Mouse (Mus musculus) central nervous system, embryonic 18 days (tissue): ENCODE measurements around the gene Mrps16. TPM values are rescaled to one million over a fixed set of nuclear protein-coding genes. Genes with fewer than 3 reads are reported as not detected.

Experiments
- polyA plus RNA-seq: library from polyadenylated mRNA; depleted of rRNA; stranded (reverse); fragments of >200 nt; gene quantifications from 2 replicates; pipeline ENCODE4 v1.2.3, GENCODE M21; 2012; rRNA removed

Gene Mrps16
- 40.9 and 49.2 TPM in 2 replicates for polyA plus RNA-seq

GRCm38 (mm10) chr14:20393205-20393913 is at the start of gene Mrps16:
Gene Mrps16 (minus strand): TSS chr14:20393634.

GRCm38 (mm10) chr14:20388441-20389129 is 4.8 kb downstream of the Mrps16 start, which contains the start of gene Dnajc9:
Gene Dnajc9 (minus strand): TSS chr14:20388910.

GRCm38 (mm10) chr14:20347991-20348541 is 45.4 kb downstream of the Mrps16 start, which contains the start of the genes Ecd and Fam149b:
Gene Ecd (minus strand): TSS chr14:20348121.
Gene Fam149b (plus strand): TSS chr14:20348162.

Other genes with a start within 250 kb of the Mrps16 start
- 0.78 and 1.3 TPM in 2 replicates for gene Kcnk5, start 211.8 kb downstream of the Mrps16 start, polyA plus RNA-seq
- gene Kcnk16, start 124.4 kb downstream of the Mrps16 start, polyA plus RNA-seq = not detected in 2 replicates
- 21.6 and 25.3 TPM in 2 replicates for gene Nudt13, start 98.9 kb downstream of the Mrps16 start, polyA plus RNA-seq
- gene Ecd, start 45.5 kb downstream of the Mrps16 start, polyA plus RNA-seq = 34.0 and 35.8 TPM in 2 replicates
- gene Fam149b, start 45.5 kb downstream of the Mrps16 start, polyA plus RNA-seq = 53.0 and 54.0 TPM in 2 replicates
- gene Dnajc9, start 4.7 kb downstream of the Mrps16 start, polyA plus RNA-seq = 96.5 and 99.4 TPM in 2 replicates
- 1.0 and 1.7 TPM in 2 replicates for gene Cfap70, start 58.6 kb upstream of the Mrps16 start, polyA plus RNA-seq
- gene Anxa7, start 86.5 kb upstream of the Mrps16 start, polyA plus RNA-seq = 36.4 and 39.5 TPM in 2 replicates
- gene Mss51, start 103.3 kb upstream of the Mrps16 start, polyA plus RNA-seq = 1.1 and 1.2 TPM in 2 replicates
- 155 and 157 TPM in 2 replicates for gene Ppp3cb, start 152.9 kb upstream of the Mrps16 start, polyA plus RNA-seq
- 24.4 and 27.1 TPM in 2 replicates for gene Usp54, start 247.4 kb upstream of the Mrps16 start, polyA plus RNA-seq